Comparison of ENCODE assay signal across 24 mouse cellular contexts in the genomic region with DNA sequence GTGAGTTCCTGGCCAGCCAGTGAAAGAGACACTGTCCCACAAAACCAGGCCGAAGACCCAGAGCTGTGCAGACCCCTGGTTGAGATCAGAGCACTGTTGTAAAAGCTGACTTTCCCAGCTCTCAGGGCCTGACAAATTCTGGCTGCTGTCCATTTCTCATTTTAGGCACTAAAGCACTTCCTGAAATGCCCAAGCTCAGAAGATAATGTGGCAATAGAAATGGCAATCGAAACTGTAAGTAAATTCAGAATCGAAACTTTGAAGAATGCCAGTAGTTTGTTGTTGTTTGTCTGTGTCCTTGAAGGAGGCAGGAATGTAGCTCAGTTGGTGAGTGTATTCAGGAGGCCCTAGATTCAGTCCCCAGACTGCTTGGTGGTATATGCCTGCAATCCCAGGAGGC. TPM values are rescaled to one million over a fixed set of nuclear protein-coding genes. Genes with fewer than 3 reads are reported as not detected.
DNase-seq lines count a peak whose midpoint lies in the region; ATAC-seq and TF ChIP-seq lines count a peak whose summit lies in the region.
"Had no signal": no experiment of that assay in that cellular context is flagged by ENCODE, and none has a peak within 500 bp of the region (broad histone marks: within the 10 kb centered on the region; RNA-seq: fewer than 3 reads in every experiment).

No protein-coding gene starts in this region.

- TF ChIP-seq CTCF in lung, adult 2 months (IDR thresholded peaks at IDR 0.05; ENCODE audit: insufficient read depth, low read length): no peak

- peak; percentile 19 for DNase-seq in adrenal gland, postnatal 10 days
- no peak for DNase-seq in adrenal gland, postnatal 25 days
- peak; percentile 62 for DNase-seq in adipocyte (ENCODE audit: low spot score)
- DNase-seq in lung, adult 2 months: peak; percentile 14
- no peak for DNase-seq in urinary bladder, adult 2 months (ENCODE audit: low spot score)
- no peak for DNase-seq in cerebellum, postnatal 14 days
- no peak for DNase-seq in layer of hippocampus, adult 8-10 months (ENCODE audit: low spot score in 2 of 2)
- DNase-seq: adrenal gland, postnatal 36 days; cerebellum, adult 9-10 months; embryo, embryonic 11 days; gastrocnemius, postnatal 25 days; heart, postnatal 10 days; kidney, adult 18-20 months; kidney, postnatal 4 days; liver; retina, postnatal 1 day; right cerebral cortex, postnatal 4 days had no signal

- H3K4me1 ChIP-seq in lung, adult 2 months (ENCODE audit: control insufficient read depth, insufficient read depth, low read length): no peaks in the 10 kb centered on the region; the same call in 1 of the 2 replicates
- H3K4me1 ChIP-seq: embryonic facial prominence, embryonic 15.5 days; forebrain, embryonic 10.5 days had no signal

- peak; percentile 74 for ATAC-seq in megakaryocyte, adult 5-6 weeks (ENCODE audit: poor library complexity, severe bottlenecking)
- ATAC-seq: hindbrain, embryonic 16.5 days had no signal

- WGBS in lung, adult 2 months: 44% methylated on average over 3 of the region's 3 CpGs

- TF ChIP-seq POLR2A in lung, adult 2 months (IDR thresholded peaks at IDR 0.05; ENCODE audit: borderline replicate concordance, extremely low read depth, low read depth, low read length): no peak

- H3K4me3 ChIP-seq in lung, adult 2 months (replicated peaks; ENCODE audit: extremely low read depth, low read depth, low read length): no peak overlapping the region
- H3K4me3 ChIP-seq: embryonic facial prominence, embryonic 15.5 days; forebrain, embryonic 10.5 days; heart, embryonic 10.5 days; lung, embryonic 15.5 days; myocyte had no signal

RNA-seq across cellular contexts. Expression of gene Wdr19, which starts 47.8 kb away (rescaled TPM):
- total RNA-seq in adrenal gland, postnatal 10 days (2021): 1 to 10 TPM; 7.0 to 9.3 TPM
- 12.3 and 13.6 TPM in 2 replicates for total RNA-seq in adrenal gland, postnatal 25 days (2021)
- polyA plus RNA-seq in lung, adult 2 months (2012; rRNA removed): 5.0 and 6.4 TPM in 2 replicates
- total RNA-seq in megakaryocyte, adult 5-6 weeks (2015): 0.36 and 0.89 TPM in 2 replicates
- total RNA-seq in megakaryocyte, adult 5-6 weeks (2017): 0.37 and 1.6 TPM in 2 replicates
- 9.9 and 10.3 TPM in 2 replicates for polyA plus RNA-seq in urinary bladder, adult 2 months (2012; rRNA removed)
- 10 to 100 TPM; 23.2 to 25.4 (median 24.1) TPM for total RNA-seq in layer of hippocampus, adult 8-10 months (2022)

Comparison
In these comparisons a context has a peak if more than half of its experiments do, and no peak if none do; other contexts are left out.
1. DNase-seq: peak in adrenal gland, postnatal 10 days (single experiment), adipocyte (single experiment) and lung, adult 2 months (single experiment); none in adrenal gland, postnatal 25 days (single experiment), urinary bladder, adult 2 months (single experiment), cerebellum, postnatal 14 days (0 of 2) and layer of hippocampus, adult 8-10 months (0 of 2).